Mouse (Mus musculus) T-cell, adult 2 months (primary cell): ENCODE results near the gene Ccdc30.
"Not testable (repeated sequence)": the region's sequence is repeated elsewhere in the genome, so short reads cannot be mapped to it uniquely, and the experiment has no call there.

ENCODE experiments used
- DNase-seq: peaks from one replicate; pipeline ENCODE4 v3.0.0; 2022; ENCODE audit warnings: low spot score

The Ccdc30 gene

DNA sequence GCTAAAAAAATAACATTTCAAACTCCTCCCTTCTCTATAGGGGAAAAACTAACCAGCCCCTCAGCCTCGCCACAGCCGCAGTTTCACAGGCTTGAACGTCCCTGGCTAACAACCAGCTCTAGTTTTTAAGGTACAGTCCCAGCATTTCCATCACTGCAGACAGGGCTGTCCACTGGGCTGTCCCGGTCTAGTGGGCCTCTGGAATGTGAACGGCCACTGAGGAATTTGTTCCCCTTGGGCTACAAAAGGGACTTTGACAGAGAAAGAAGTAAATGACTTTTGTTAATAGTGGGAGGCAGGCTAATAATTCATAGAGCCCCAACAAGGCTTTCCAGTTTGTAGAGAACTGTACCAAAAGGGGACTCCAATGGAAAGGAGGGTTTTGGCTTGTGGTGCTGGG, 109.9 kb downstream of the Ccdc30 start:
- DNase-seq = no peak

DNA sequence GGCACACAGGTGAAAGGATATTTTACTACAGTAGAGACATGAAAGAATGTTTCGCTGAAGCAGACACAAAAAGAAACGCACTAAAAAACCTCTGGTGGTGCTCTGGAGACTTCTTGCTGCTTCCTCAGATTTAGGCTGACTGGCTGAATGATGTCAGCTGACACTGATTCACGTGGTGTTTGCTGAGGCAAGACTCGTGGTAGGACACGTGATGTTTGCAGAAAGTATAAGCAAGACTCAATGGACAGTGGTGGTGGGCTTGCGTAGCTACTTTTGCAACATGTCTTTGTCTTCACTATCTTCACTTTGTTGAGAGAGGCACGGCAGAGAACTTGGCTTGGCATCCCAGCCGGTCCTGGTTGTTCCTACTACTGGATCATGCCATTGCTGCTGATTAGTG, 112.0 kb downstream of the Ccdc30 start:
- no peak for DNase-seq

DNA sequence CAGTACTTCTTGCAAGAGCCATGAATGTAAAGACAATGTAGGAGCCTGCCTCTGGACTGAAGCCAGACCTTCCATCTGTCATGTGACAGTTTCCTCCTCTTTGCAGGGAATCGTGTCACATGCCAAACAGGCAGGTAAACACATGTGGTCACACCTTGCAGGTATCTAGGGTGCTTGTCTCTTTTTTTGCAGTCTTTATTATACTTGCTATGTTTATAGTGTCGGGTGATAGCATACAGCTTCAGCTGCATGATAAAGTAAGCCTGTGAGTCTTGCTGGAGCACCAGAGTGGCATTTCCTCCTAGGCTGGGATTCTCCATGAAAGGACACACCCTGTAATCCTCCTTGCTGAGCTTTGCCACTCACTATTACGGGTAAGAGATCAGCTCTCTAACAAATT, 113.5 kb downstream of the Ccdc30 start:
- no peak for DNase-seq

DNA sequence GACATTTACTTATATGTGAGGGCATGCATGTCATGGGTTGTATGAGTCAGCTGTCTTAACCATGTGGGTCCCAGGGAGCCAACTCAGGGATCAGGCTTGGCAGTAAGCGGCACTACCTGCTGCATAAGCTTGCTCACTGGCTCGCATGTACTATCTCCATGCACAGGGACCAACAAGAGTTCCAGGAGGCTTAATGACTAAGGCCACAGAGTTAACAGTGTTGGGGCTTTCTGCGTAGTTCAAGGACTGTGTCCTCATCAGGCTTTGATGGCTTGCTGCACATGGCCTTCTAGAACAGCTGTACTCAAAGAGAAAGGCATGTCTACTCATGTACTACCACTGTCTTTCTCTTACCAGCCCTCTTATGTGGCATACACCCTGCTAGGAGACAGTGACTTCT, 114.6 kb downstream of the Ccdc30 start:
- DNase-seq = no peak

DNA sequence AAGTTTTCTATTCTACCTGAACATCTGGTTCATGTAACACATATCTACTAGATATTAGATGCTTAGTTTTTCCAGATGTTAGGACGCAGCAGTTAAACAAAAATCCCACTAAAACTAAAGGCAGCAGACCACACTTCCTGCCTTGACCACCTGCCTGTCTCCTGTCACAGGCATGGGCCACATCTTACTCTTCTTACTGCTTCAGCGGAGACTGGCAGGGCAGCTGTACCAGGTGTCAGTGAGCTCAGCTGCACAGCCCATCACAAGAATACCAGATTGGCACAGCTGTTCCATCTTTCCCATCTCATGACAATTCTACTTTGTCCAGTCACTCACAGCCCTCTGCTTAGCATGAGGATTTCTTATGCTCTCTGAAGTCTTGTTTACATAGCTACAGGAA, 118.0 kb downstream of the Ccdc30 start:
- DNase-seq = no peak

DNA sequence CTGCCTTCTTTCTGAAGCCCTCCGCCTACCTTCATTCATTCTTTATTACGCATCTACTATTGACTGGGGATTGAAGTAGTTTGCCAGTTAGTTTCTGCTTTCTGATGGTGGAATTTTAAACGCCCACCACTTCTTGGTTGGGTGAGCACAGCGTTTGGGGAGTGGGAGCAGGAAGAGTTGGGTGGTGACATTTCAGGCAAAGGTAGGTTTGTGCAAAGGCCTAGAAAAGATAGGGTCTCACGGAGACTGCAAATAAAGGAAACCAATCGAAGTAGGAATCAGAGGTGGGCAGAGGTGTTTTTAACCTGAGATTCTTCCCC, 120.2 kb downstream of the Ccdc30 start:
- no peak for DNase-seq

DNA sequence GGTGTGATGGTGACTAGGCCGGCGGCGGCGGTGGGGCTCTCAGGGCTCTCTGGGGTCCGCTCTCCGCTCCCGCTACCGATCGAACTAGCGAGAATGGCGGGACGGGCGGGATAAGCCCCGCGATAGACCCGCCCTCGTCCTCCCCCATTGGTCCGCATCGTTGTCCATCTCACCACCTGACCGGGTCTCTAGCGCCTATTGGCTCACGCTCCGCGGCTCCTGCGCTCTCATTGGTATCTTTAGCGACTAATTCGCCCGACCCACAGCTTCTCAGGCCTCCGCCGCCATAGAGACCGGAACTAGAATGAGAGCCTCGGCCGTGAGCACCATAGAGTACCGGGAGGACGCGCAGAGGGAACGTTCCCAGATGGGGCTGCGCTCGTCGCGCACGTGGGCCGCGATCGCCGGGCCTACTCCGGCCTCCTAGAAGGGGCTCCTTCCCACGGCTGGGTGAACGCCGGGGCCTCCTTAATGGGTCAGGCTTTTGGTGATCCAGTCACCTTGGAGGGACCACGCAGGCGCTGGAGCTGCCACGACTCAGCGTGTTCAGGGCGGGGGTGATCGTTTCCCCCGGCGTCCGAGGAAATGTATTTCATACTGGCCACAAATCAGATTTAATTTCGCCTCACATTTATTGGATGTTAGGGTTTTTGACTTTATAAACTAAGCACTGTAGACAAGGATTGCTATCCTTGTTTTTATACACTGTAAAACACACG, 120.7 kb downstream of the Ccdc30 start, which contains the start of gene Ybx1:
Ybx1 (minus strand) TSS at position 190 of the 719 bp plus-strand sequence.
- peak; percentile 97 for DNase-seq

DNA sequence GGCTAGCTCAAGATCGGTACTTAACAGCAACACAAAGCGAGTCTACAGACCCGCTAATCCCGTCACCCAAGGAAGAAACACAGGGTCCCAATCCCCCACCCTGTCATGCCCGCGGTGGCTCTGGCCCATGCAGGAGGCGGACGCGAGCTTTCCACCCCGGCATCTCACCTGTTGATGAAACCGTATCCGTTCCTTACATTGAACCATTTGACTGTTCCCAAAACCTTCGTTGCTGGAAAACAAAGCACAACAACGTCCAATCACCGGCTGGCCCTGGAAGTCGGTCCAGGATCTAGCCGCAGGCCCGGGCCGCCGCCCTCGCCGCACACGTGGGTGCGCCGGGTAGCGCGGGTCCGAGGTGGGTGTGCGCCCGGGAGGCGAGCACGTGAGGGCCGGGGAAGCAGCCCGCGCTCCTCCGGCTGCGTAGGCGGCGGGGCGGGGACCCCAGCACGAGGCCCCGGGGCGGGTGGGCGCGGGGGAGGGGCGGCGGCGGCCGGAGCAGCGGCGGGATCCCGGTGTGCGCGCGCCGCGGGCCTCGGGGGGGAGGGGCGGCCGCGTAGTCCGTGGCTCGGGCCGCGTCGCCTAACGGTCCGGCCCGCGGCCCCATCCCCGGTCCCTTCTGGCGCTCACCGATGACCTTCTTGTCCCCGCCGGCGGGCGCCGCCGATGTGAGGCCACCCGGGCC, 121.6 kb downstream of the Ccdc30 start:
- DNase-seq = peak; percentile 21

DNA sequence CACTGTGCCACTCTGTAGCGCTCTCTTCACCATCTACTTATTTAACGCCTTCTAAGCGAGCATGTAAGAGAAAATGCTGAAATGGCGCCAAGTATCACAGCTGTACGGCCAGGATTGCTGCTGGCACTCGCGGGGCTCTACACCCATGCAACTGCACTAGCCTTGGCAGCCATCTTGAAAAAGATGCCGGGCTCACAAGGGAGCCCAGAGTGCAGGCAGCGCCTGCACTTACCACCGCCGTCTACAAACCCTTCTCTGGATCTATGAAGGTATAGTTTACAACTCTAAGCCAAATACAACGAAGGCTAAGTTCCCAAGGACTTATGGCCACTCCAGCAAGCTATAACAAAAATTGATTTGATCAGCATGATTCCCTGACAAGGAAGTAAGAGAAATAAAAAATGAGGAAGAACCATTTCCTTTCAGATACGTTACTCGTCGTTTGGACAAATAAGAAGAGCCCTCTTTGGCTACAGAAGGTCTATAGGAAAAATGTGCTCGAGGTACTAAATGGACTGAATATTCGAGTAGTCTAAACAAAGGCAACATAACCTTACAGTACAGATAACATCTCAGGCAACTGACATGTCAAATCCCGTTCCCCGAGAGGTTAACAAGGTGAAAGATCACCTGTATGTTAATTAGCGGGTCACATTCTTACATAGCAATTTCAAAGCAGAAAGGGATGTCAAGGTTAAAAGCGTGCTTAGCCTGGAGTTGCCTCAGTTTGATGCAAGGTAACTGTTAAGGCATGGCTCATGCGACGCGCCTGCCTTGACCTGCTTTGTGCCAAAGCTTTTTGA, 122.3 kb downstream of the Ccdc30 start:
- peak; percentile 49 for DNase-seq

DNA sequence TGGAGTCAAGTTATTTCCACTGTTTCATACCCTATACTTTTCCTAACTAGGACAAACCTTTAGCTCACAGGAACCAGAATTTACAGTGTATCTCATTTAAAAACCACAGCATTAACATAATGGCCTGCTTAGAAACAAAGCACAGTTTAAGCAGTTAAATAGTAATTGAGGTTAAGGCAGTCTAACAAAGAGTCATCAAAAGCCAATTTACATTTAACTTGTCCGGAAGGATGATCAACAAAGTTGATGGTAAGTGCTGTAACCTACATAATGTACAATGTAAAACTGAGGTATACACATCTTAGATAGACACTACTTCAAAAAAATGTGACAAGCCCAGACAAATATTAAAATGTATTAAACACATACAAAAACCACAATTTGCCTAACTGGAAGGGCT, 123.4 kb downstream of the Ccdc30 start:
- DNase-seq = no peak

DNA sequence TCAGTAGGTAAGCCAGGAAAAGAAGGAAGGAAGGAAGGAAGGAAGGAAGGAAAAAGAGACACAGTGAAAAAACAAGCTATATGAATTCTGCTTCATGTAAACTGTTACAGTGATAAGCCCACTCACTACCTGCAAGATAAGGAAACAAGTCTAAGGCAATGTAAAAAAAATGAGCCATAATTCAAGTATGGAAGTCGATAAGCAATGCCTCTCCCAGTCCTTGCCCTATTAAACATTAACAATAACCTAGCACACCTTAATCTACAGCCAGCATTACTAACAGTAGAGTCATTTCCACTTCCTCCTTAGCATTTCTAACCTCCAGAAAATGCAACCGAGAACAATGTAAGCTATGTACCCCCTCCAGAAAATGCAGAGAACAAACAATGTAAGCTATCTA, 130.0 kb downstream of the Ccdc30 start:
- DNase-seq = no peak

DNA sequence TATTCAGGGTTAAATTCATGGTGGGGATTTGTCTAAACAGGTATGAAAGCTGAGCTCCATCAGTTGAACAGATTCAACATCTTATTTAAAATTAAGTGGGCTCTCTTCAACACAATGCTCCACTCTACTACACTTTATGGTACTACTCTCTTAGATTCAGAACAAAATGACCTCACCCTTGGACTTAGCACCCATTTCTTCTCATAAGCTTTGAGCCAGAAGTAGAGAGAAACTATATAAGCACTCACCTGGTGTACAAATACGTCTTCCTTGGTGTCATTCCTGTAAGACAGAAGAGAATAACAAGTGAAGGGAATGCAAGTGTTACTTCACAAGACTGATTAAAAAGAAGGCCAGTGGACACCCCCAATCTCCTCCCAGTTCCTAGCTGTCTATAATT, 130.5 kb downstream of the Ccdc30 start:
- DNase-seq = no peak

DNA sequence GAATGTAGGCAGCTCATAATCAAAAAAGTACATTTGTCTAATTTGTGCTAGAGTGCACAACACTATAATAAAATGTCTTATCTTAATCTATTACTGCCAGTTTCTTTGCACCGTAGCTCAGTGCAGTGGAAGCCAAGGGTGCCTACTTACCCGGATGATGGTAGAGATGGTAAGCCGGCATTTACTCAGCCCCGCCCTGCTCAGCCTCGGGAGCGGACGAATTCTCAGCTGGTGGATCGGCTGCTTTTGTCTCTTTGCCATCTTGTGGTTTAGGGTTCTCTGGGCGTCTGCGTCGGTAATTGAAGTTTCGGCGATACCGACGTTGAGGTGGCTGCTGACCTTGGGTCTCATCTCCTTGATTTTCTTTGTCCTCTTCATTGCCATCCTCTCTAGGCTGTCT, 136.5 kb downstream of the Ccdc30 start:
- not testable (repeated sequence) for DNase-seq

DNA sequence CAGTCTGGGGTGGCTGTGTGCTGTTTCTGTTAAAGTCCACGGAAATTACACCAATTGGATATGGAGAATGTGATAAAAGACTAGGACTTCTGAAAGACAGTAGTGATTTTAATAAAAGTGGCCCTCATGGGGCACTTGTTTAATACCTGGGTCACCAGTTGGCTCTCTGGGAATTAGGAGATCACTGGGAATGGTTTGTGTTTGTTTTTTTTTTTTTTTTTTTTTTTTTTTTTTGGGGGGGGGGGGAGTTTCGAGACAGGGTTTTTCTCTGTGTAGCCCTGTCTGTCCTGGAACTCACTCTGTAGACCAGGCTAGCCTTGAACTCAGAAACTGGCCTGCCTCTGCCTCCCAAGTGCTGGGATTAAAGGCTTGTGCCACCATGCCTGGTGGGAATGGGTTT, 139.6 kb downstream of the Ccdc30 start:
- DNase-seq = no peak

DNA sequence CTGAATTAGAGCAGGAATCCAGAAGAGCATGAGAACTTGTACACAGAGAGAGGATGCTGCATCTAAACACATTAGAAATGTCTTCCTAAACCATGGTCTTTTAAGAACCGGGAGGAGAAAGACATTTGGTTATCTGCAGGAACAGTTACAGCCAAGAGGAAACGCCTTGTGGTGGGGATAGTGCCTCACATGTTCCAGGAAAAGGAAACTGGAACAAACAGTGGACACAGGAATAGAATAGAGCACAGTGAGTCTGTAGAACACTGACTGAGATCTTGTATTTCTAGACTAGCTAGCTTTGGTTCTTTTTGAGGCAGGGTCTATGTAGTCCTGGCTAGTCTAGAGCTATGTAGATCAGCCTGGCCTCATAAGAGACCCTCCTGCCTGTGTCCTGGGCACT, 140.1 kb downstream of the Ccdc30 start:
- DNase-seq = no peak

DNA sequence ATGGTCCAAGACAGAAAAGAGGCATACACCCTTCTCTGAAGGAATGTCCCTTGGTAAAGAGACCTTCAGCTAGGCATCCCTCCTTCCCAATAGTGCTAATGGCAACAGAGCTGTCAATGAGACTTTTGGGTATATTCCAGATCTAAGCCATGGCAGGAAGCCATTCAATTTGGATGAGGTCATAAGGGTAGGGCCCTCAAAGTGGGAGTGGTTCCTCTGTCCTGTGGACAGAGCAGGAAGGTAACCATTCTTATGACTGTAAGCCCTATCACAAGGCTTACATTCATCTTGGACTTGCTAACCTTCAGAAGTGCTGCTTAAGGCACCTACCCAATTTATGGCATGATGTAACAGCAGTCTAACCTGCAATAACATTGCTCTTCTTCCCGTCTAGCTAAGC, 140.7 kb downstream of the Ccdc30 start:
- no peak for DNase-seq
